Mouse (Mus musculus): ENCODE data around the gene Rab31.

The Rab31 gene

DNA sequence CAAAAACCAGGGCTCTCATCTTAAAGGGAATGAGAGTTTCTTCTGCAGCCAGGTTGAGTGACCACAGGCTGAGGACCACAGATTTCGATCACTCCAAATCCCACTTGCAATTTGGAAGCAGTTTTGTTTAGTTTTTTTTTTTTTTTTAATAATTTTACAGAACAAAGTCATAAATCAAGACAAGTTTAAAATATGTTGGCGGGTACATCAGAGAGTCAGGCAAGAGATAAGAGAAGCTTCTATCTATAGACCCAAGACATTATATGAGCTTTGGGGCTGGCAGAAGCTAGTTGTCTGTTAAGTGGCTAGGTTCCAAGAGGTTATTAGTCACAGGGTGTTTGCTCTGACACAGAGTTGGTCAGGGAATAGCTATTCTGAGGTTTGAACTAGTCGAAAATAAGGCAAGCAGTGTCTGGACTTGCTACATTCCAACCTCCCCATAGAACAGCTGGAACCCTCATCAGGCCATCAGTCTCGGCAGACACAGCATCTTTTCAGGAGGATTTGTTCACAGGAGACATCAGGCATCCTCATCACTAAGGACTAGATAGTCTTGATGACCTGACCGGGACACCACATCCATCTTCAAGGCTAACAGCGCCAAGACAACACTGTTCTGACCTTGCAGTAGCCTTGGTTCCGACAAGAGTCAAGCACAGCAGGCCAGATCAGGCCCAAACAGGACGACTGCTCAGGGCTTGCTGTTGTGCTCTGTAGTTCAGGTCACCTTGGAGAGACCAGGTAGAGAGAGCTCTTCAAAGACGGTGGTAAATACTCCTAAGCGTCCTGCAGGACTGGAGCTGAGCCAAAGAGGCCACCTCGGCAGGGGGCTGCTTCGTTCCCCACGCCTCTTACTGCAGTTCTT, 68.8 kb downstream of the Rab31 start:
- no peak for DNase-seq (ENCODE audit: low read depth, low spot score)

DNA sequence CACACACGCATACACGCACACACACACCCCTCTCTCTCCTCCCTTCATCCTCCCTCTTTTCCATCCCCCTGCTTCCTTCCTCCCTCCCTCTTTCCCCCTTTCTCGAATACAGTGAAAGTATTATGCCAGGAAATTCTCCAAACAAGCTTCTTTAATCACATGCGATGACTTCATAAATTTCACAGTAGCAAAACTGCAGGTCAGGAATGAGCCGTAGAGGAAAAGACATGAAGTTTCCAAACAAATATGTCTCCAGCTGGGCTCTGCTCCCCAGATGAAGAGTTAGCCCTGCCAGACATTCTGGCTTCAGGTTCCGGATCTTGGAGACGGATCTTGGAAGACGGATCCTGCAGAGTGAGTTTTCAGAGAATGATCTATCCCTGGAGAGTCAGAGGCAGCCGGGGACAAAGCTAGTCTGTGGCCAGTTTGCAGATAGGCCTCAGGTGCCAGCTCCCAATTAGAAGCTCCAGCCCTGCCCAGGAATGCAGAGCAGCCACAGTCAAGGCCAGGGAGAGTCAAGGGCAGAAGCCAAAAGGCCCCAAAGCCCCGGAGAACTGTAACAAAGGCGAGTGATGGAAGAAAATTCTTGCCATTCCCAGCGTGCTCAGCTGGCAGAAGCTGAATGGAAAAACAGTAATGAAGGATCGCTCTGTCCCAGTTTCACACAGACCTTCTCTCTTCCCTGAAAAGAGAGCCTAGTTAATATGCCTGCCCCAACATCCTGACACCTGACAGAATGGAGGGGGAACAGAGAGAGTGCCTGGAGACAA, 70.6 kb downstream of the Rab31 start:
- DNase-seq (ENCODE audit: low read depth, low spot score), result no peak

- DNase-seq (ENCODE audit: low read depth, low spot score), result no peak
Measured at GRCm38 (mm10) chr17:65701356-65701755, 71.2 kb downstream of the Rab31 start.

DNA sequence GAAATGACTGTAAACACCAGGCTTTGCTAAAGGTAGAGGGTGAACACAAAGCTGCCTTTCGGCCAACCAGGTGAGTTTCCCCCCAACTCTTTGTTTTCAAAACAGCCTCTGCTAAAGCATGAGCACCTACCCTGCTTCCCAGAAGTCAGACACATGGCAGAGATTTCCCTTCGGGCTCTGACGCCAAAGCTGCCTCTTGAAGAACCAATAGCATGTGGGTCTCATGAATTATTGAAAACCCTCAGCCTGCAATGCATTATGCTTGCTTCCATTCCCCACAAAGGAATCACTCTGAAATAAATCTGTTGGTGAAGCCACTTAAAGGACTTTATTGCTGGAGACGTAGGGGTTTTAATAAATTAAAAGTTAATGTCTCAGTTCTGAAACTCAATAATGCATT, 72.5 kb downstream of the Rab31 start:
- no peak for DNase-seq (ENCODE audit: low read depth, low spot score)

DNA sequence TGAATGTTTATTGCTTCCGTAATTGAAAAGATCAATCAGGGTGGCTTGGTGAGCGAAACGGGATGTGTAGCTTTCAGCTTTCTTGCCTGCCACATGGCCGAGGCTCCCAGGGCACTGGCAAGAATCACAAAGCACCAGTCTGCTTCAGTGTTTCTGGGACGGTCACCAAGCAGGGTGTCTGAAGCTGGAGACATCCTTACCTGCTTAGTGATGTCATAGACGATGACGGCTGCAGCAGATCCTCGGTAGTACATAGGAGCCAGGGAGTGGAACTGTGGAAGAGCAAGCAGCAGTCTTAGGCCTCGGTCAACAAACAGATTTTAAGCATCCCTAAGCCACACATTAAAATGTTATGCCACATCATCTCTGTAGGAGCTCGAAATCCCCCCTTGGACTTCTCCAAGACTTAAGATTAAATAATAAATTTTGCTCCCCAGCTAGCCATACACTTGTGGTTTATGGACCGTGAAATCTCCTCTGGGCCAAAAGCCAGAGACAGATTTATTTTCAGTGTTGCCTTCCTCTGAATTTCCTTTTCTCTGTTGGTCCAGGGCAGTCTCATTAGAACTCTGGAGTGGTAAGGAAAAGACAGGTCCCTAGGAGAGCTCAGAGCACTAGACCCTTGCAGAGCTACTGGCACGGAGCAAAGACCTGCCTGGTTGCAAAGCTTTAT, 74.6 kb downstream of the Rab31 start:
- no peak for DNase-seq (ENCODE audit: low read depth, low spot score)

GRCm38 (mm10) chr17:65696939-65697338, 75.6 kb downstream of the Rab31 start:
- DNase-seq (ENCODE audit: low read depth, low spot score), result no peak

DNA sequence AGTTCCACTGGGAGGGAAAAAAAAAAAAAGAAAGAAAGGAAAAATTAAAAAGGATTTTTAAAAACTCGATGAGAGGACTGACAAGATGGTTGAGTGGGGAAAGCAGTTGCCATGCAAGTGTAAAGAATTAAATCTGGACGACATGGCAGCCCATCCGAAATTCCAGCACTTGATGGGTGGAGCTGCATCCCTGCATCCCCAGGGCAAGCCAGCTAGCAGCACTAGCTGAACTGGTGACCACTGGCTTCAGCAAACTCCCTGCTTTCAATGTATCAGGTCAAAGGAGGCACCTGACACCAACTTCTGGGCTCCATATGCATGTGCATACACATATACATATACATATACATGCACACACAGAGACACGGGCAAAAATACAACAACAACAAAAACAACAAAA, 80.3 kb downstream of the Rab31 start:
- no peak for DNase-seq (ENCODE audit: low read depth, low spot score)

DNA sequence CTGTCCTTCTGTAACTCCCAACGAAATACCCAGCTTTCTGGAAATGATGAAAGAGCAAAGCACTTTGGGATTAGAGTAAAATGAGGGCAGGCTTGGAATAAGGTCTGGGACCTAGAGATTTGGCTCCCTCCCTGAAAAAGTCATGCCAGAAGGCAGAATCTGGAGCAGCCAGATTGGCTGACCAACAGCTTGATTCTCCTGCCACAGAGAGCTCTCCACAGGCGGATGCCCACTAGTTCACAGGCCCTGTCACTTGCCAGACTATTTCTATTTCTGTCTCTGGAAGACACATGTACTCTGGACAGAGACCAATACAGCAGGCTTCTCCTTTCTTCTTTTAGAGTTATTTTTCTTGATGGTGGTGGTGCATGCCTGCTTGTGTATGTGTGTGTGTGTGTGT, 88.8 kb downstream of the Rab31 start:
- no peak for DNase-seq (ENCODE audit: low read depth, low spot score)

- DNase-seq (ENCODE audit: low read depth, low spot score), result no peak
Measured at GRCm38 (mm10) chr17:65683316-65683715, 89.2 kb downstream of the Rab31 start.

GRCm38 (mm10) chr17:65682071-65682680, 90.4 kb downstream of the Rab31 start:
- DNase-seq (ENCODE audit: low read depth, low spot score), result no peak

GRCm38 (mm10) chr17:65681516-65681915, 91.0 kb downstream of the Rab31 start:
- no peak for DNase-seq (ENCODE audit: low read depth, low spot score)

DNA sequence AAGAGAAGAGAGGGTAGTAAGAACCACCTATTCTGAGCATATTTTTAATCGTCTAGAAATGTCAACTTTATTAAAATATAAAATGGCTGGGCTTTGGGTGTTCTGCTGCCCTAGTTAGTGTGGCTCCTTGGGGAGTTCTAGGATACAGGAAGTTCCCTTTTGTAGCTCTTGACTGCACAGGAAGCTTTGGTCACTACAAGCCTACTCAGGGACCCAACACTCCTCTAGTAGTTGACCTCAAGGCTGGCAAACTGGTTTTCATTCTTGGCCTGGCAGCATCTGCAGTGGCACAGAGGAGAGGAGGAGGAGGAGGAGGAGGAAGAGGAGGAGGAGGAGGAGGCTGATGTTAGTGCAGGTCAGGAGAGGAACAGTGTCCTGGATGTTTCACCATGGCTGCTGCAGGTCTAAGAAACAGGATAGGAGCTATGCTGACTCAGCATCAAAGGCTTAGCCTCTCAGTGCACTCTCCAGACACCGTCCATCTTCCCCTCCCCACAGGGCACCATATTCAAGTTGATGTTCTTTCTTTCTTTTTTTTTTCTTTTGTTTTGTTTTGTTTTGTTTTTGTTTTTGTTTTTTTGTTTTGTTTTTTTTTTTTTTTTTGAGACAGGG, 91.6 kb downstream of the Rab31 start:
- DNase-seq (ENCODE audit: low read depth, low spot score), result no peak

- no peak for DNase-seq (ENCODE audit: low read depth, low spot score)
Measured at GRCm38 (mm10) chr17:65679806-65680446, 92.6 kb downstream of the Rab31 start.

DNA sequence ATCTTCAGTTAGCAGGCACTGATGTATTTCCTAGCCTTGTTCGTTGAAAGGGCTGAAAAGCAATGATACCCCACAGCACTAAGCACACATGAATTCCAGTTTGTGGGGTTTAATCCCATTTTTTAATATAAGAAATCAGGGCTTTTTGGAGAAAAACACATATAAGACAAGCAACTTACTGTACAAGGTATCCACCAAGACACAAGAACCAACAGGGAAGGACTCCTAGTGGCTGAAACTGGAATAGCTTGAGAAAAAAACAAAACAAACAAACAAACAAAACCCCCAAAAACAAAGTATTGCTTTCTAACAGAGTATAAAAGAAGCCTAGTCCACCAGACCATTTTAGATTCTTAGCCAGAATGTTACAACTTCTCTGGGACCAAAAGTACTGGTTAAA, 94.8 kb downstream of the Rab31 start:
- DNase-seq (ENCODE audit: low read depth, low spot score), result no peak

DNA sequence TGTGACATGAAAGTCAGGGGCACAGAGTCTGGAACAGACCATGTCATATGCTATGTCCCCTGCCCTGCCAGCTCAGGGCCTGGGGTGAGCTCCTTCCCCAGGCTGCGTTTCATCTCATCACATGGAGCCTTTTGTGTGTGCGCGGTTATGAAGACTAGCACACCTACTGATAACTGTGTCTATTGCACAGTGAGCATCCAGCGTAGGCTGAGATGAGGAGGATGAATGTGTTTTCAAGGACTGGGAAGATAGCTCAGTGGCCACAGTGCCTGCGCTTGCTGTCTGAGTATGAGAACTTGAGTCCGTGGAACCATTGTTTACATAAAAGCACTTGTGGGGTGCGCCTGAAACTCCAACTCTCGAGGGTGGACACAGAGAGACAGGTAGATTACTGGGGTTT, 96.0 kb downstream of the Rab31 start:
- DNase-seq (ENCODE audit: low read depth, low spot score), result no peak

- DNase-seq (ENCODE audit: low read depth, low spot score), result no peak
Measured at GRCm38 (mm10) chr17:65675985-65676384, 96.6 kb downstream of the Rab31 start.

- no peak for DNase-seq (ENCODE audit: low read depth, low spot score)
Measured at GRCm38 (mm10) chr17:65674710-65675171, 97.8 kb downstream of the Rab31 start.

DNA sequence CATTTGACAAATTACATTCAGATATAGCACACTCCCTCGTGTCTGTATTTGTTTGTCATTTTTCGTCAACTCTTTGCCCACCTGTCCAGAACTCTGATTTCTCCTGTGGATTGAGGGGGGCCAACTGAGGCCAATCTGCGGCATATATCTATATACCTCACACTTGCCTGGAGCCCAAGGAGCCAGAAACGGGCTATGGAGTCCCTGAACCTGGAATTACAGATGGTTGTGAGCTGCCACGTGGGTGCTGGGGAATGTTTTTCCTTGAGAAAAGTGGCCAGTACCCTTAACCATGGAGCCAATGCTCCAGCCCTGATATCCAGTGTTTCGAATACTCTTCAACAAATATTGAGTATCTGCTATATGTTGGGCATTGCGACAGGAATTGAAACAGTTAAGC, 99.6 kb downstream of the Rab31 start:
- DNase-seq (ENCODE audit: low read depth, low spot score), result no peak

GRCm38 (mm10) chr17:65669061-65669460, 103.5 kb downstream of the Rab31 start:
- no peak for DNase-seq (ENCODE audit: low read depth, low spot score)

- no peak for DNase-seq (ENCODE audit: low read depth, low spot score)
Measured at GRCm38 (mm10) chr17:65667792-65668191, 104.8 kb downstream of the Rab31 start.

All from CD4-positive helper T cell, adult 2 months (primary cell).